Mouse (Mus musculus) midbrain, embryonic 16.5 days (tissue): ENCODE data around the gene Ccr4. TPM values are rescaled to one million over a fixed set of nuclear protein-coding genes. Genes with fewer than 3 reads are reported as not detected.

Source experiments
- ATAC-seq: fragments of 200-750 bp; cut with Nextera tagmentation; 2 replicates; pipeline ENCODE4 v1.8.0; 2017; ENCODE audit warnings: moderate TSS enrichment
- H3K27ac ChIP-seq: fragments of 300-500 bp; sonication (generic); 2 replicates; pipeline ENCODE4 v1.5.1; 2014; ENCODE audit warnings: mild to moderate bottlenecking, low read length, mixed read lengths
- H3K27me3 ChIP-seq: fragments of 300-500 bp; sonication (generic); 2 replicates; pipeline ENCODE4 v1.6.1; 2014; ENCODE audit warnings: low read depth, low read length, mixed read lengths; ENCODE audit not compliant: control insufficient read depth, insufficient read depth
- H3K36me3 ChIP-seq: fragments of 300-500 bp; sonication (generic); 2 replicates; pipeline ENCODE4 v1.6.1; 2014; ENCODE audit warnings: mild to moderate bottlenecking, low read length, moderate library complexity, mixed read lengths; ENCODE audit not compliant: control insufficient read depth, insufficient read depth
- H3K4me1 ChIP-seq: fragments of 300-500 bp; sonication (generic); 2 replicates; pipeline ENCODE4 v1.6.1; 2014; ENCODE audit warnings: mild to moderate bottlenecking, low read length, mixed read lengths; ENCODE audit not compliant: control insufficient read depth, insufficient read depth
- H3K4me2 ChIP-seq: fragments of 300-500 bp; sonication (generic); 2 replicates; pipeline ENCODE4 v1.6.1; 2014; ENCODE audit warnings: mild to moderate bottlenecking, low read length, mixed read lengths
- H3K4me3 ChIP-seq: fragments of 300-500 bp; sonication (generic); 2 replicates; pipeline ENCODE4 v1.5.1; 2014; ENCODE audit warnings: low read depth, mild to moderate bottlenecking, low read length, moderate library complexity, mixed read lengths
- H3K9ac ChIP-seq: fragments of 300-500 bp; sonication (generic); 2 replicates; pipeline ENCODE4 v1.6.1; 2014; ENCODE audit warnings: low read depth, low read length, mixed read lengths
- H3K9me3 ChIP-seq: fragments of 300-500 bp; sonication (generic); replicated peaks from 2 replicates; pipeline ENCODE4 v1.6.1; 2014; ENCODE audit warnings: mild to moderate bottlenecking, low read length, mixed read lengths; ENCODE audit not compliant: control insufficient read depth, poor library complexity, severe bottlenecking
- WGBS: fragments of 180-500 bp; shearing (Covaris S2); extraction: QIAGEN DNeasy Blood & Tissue Kit; methylation state at CpG from one replicate; pipeline ENCODE4 v1.1.7; 2014; 5-methylcytosine and 5-hydroxymethylcytosine counted together
- polyA plus RNA-seq: library from polyadenylated mRNA; unstranded; fragments of >200 nt; fragmentation: Nextera tagmentation; extraction: Ambion mirVana; gene quantifications from 2 replicates; pipeline ENCODE4 v1.2.1, GENCODE M21; 2015

Ccr4 gene
- polyA plus RNA-seq, 1 experiment from 2014 or later: not detected

GRCm38 (mm10) chr9:114498218-114498617 is 6.5 kb downstream of the Ccr4 start:
- Histone ChIP-seq H3K9me3 (no peaks in the 10 kb centered on the region), H3K9ac (no peak overlapping the region), H3K27ac (no peak overlapping the region), H3K4me3 (no peak overlapping the region), H3K4me2 (0 out of 2 replicates have a peak overlapping the region, but pooled peaks have one; percentile 29), H3K27me3 (no peaks in the 10 kb centered on the region), H3K4me1 (0 out of 2 replicates have a peak, but pooled peaks cover 2% of the 10 kb centered on the region), H3K36me3 (no peaks in the 10 kb centered on the region)
- WGBS: 6% methylated on average over 11 of the region's 11 CpGs
- ATAC-seq: no peak

GRCm38 (mm10) chr9:114496469-114496868 is 8.2 kb downstream of the Ccr4 start:
- 87% methylated on average over 7 of the region's 7 CpGs for WGBS
- Histone ChIP-seq H3K9me3 (no peaks in the 10 kb centered on the region), H3K9ac (no peak overlapping the region), H3K4me2 (no peak overlapping the region), H3K4me1 (0 out of 2 replicates have a peak, but pooled peaks cover 2% of the 10 kb centered on the region), H3K27me3 (no peaks in the 10 kb centered on the region), H3K27ac (no peak overlapping the region), H3K36me3 (no peaks in the 10 kb centered on the region), H3K4me3 (no peak overlapping the region)
- ATAC-seq: no peak

DNA sequence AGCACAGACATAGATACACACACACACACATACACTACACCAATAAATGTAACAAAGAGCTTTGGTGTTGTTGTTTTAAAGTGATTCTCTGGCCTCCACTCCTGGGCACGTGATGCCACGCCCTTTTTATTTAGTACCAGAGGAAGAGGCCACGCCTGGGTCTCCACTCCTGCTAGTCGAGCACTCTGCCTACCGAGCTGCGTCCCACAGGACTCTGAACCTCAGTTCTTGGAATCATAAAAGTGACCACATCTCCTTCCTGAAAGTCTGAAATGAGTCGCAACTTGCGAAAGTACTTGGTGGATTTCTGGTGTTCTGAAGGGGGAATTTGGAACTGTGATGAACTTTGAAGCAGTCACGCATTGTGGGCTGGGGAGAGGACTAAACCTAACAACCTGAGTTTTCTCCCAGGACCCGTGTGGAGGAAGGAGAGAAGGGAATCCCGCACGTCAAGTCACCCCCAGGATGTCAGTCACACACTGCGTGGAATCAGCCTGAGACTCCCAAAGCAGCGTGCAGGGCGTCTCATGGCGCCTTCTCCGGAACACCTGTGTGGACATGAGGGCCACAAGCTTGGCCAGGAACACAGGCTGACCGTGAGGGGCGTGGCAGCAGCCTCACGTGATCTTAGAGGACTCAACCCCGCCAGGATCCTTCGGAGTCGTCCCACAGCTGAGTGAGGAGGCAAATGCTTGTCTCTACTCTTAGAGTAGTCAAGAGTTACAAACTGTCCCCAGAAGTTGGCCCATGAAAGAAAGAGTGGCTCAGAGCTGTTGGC is 17.0 kb downstream of the Ccr4 start:
- no peak for ATAC-seq
- Histone ChIP-seq H3K9ac (no peak overlapping the region), H3K4me3 (no peak overlapping the region), H3K9me3 (no peaks in the 10 kb centered on the region), H3K27ac (no peak overlapping the region), H3K27me3 (no peaks in the 10 kb centered on the region), H3K36me3 (no peaks in the 10 kb centered on the region), H3K4me1 (no peaks in the 10 kb centered on the region), H3K4me2 (no peak overlapping the region)
- WGBS: 89% methylated on average over 23 of the region's 23 CpGs

DNA sequence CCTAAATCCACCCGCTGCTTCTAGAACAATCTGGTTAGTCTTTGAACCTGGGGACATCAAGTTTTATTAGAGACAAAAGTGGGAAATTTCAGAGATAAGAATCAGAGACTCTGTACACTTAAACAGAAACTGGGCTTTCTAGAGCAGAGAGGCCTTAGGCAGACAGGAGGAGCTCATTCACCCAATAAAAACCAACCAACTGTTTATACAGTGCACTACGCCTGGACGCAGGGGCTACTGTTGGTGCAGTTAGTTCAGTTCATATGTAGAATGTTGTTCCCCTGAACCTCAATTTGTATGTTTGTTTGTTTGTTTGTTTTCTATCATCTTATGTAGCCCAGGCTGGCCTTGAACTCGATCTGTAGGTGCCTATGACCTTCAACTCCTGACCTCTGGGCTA is 17.9 kb downstream of the Ccr4 start:
- no peak overlapping the region for H3K27ac ChIP-seq
- no peaks in the 10 kb centered on the region for H3K9me3 ChIP-seq
- ATAC-seq: no peak
- H3K27me3 ChIP-seq: no peaks in the 10 kb centered on the region
- whole genome bisulfite sequencing: 83% methylated on average over 4 of the region's 4 CpGs
- H3K9ac ChIP-seq: no peak overlapping the region
- no peak overlapping the region for H3K4me3 ChIP-seq
- H3K36me3 ChIP-seq: no peaks in the 10 kb centered on the region
- no peaks in the 10 kb centered on the region for H3K4me1 ChIP-seq
- H3K4me2 ChIP-seq: no peak overlapping the region

GRCm38 (mm10) chr9:114484771-114485170 is 19.9 kb downstream of the Ccr4 start:
- no peak for ATAC-seq
- WGBS: 83% methylated on average over 5 of the region's 5 CpGs
- no peak overlapping the region for H3K4me2 ChIP-seq

DNA sequence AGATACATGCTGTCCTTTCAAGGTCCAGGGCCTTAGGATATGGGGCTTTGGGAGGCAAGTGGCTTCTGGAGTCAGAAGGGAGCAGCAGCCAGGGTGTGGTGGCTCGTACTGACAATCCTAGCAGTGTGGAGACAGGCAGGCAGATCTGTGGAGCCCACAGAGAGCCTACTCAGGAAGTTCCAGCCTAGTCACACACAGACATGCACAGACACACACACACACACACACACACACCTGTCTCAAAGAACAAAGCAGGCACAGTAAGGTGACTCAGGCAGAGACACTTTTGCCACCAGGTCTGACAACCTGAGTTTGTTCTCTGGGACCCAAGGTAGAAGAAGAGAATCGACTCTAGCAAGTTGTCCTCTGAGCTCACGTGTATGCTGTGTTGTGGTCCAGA is 23.8 kb downstream of the Ccr4 start:
- no peak for ATAC-seq
- no peaks in the 10 kb centered on the region for H3K4me1 ChIP-seq
- 77% methylated on average over 3 of the region's 3 CpGs for WGBS
- H3K27ac ChIP-seq: no peak overlapping the region
- no peak overlapping the region for H3K4me3 ChIP-seq
- H3K9ac ChIP-seq: no peak overlapping the region
- no peaks in the 10 kb centered on the region for H3K9me3 ChIP-seq
- no peaks in the 10 kb centered on the region for H3K27me3 ChIP-seq
- no peak overlapping the region for H3K4me2 ChIP-seq
- H3K36me3 ChIP-seq: no peaks in the 10 kb centered on the region

More at GRCm38 (mm10) chr9:114484771-114485170, 19.9 kb downstream of the Ccr4 start:
- Histone ChIP-seq H3K4me3 (no peak overlapping the region), H3K9me3 (no peaks in the 10 kb centered on the region), H3K27me3 (no peaks in the 10 kb centered on the region), H3K27ac (no peak overlapping the region), H3K36me3 (no peaks in the 10 kb centered on the region), H3K9ac (no peak overlapping the region), H3K4me1 (no peaks in the 10 kb centered on the region)

DNA sequence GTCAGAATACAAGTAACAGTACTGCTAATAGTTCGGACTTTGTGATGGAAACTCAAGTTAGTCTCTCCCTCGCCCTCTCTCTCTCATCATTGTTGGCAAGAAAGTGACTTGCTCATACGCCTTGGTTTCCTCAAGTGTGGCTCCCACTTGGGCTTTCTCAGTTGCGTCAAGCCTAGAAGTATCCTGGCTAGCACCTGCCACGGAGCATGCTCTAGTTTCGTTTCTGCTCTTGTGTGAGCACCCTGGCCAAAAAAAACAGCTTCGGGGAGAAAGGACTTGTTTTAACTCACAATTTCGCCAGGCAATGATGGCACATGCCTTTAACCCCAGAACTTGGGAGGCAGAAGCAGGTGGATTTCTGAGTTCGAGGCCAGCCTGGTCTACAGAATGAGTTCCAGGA is 27.7 kb downstream of the Ccr4 start:
- ATAC-seq: no peak
- 96% methylated on average over 9 of the region's 9 CpGs for WGBS
- Histone ChIP-seq H3K36me3 (no peaks in the 10 kb centered on the region), H3K4me3 (no peak overlapping the region), H3K27me3 (no peaks in the 10 kb centered on the region), H3K27ac (no peak overlapping the region), H3K4me1 (no peaks in the 10 kb centered on the region), H3K9me3 (no peaks in the 10 kb centered on the region), H3K4me2 (no peak overlapping the region), H3K9ac (no peak overlapping the region)

DNA sequence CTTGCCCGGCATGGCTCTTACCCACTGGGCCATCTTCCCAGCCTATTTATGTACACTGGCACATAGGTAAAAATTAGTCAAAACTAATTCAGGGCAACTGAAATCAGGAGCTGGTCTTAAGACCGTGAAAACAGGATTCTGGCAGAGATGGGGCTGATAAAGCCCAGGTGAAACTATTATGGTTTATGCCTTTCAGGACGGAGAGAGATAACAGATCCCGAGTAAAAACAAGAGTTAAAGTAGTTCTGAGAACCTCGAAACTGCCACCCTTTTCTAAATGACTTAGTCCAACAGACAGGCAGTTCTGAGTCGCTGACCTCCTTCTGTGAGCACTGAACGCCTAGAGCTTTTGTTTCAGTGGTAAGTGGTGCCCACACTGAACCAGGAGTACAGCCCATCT is 32.8 kb downstream of the Ccr4 start:
- H3K4me2 ChIP-seq: no peak overlapping the region
- 83% methylated on average over 7 of the region's 7 CpGs for WGBS

DNA sequence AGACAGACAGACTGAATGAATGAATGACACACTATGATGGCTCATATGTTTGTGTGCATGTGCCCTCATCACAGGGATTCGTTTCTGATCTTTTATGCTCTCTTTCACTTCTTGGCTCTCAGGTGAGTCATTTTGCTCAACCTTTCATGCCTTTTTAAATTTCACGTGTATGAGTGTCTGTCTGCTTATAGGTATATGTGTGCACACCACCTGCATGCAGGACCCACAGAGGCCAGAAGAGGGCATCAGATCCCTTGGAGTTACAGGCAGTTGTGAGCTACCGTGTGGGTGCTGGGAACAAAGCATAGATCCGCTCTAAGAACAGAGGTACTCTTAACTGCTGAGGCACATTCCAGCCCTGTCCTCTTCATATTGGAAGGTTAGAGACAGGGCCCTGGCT is 36.0 kb downstream of the Ccr4 start:
- Histone ChIP-seq H3K9ac (no peak overlapping the region), H3K27me3 (no peaks in the 10 kb centered on the region), H3K27ac (no peak overlapping the region), H3K9me3 (no peaks in the 10 kb centered on the region), H3K4me2 (no peak overlapping the region), H3K4me1 (no peaks in the 10 kb centered on the region), H3K36me3 (peaks cover 6% of the 10 kb centered on the region), H3K4me3 (no peak overlapping the region)
- ATAC-seq: no peak
- 96% methylated on average over 4 of the region's 4 CpGs for WGBS

More for the DNA sequence above, 32.8 kb downstream of the Ccr4 start:
- H3K9me3 ChIP-seq: no peaks in the 10 kb centered on the region
- H3K27ac ChIP-seq: no peak overlapping the region
- H3K36me3 ChIP-seq: no peaks in the 10 kb centered on the region
- H3K4me1 ChIP-seq: no peaks in the 10 kb centered on the region
- H3K4me3 ChIP-seq: no peak overlapping the region
- H3K27me3 ChIP-seq: no peaks in the 10 kb centered on the region
- ATAC-seq: no peak
- no peak overlapping the region for H3K9ac ChIP-seq
